Mouse (Mus musculus) heart, embryonic 16.5 days (tissue): ENCODE data around the gene Ankrd27. TPM values are rescaled to one million over a fixed set of nuclear protein-coding genes. Genes with fewer than 3 reads are reported as not detected.
A peak's percentile ranks its signal among the peaks of the same experiment; 100 is the strongest.

Experiments
- ATAC-seq: fragments of 200-750 bp; cut with Nextera tagmentation; replicated peaks from 2 replicates; pipeline ENCODE4 v1.8.0; 2017; ENCODE audit warnings: moderate number of reproducible peaks; ENCODE audit not compliant: insufficient read depth, low FRiP score; ENCODE audit errors: extremely low read depth
- H3K27ac ChIP-seq: fragments of 300-500 bp; sonication (generic); 2 replicates; pipeline ENCODE4 v1.5.1; 2014; ENCODE audit warnings: mild to moderate bottlenecking, low read length, control low read depth, moderate library complexity
- H3K27me3 ChIP-seq: fragments of 300-500 bp; sonication (generic); 2 replicates; pipeline ENCODE4 v1.6.1; 2014; ENCODE audit warnings: low read length, mixed read lengths; ENCODE audit not compliant: control insufficient read depth, insufficient read depth
- H3K36me3 ChIP-seq: fragments of 300-500 bp; sonication (generic); 2 replicates; pipeline ENCODE4 v1.6.1; 2014; ENCODE audit not compliant: control insufficient read depth, insufficient read depth
- H3K4me1 ChIP-seq: fragments of 300-500 bp; sonication (generic); 2 replicates; pipeline ENCODE4 v1.6.1; 2014; ENCODE audit warnings: low read length, mixed read lengths; ENCODE audit not compliant: control insufficient read depth, insufficient read depth
- H3K4me2 ChIP-seq: fragments of 300-500 bp; sonication (generic); 2 replicates; pipeline ENCODE4 v1.6.1; 2014; ENCODE audit warnings: low read depth, mild to moderate bottlenecking, control low read depth, low read length
- H3K4me3 ChIP-seq: fragments of 300-500 bp; sonication (generic); 2 replicates; pipeline ENCODE4 v1.5.1; 2014; ENCODE audit warnings: mild to moderate bottlenecking, control low read depth, low read length
- H3K9ac ChIP-seq: fragments of 300-500 bp; sonication (generic); 2 replicates; pipeline ENCODE4 v1.6.1; 2014; ENCODE audit warnings: low read length, control low read depth
- H3K9me3 ChIP-seq: fragments of 300-500 bp; sonication (generic); replicated peaks from 2 replicates; pipeline ENCODE4 v1.6.1; 2016; ENCODE audit warnings: low read length; ENCODE audit not compliant: control insufficient read depth
- WGBS: fragments of 180-500 bp; shearing (Covaris S2); extraction: QIAGEN DNeasy Blood & Tissue Kit; methylation state at CpG from one replicate; pipeline ENCODE4 v1.1.7; 2014; 5-methylcytosine and 5-hydroxymethylcytosine counted together
- polyA plus RNA-seq: library from polyadenylated mRNA; unstranded; fragments of >200 nt; fragmentation: Nextera tagmentation; extraction: Ambion mirVana; gene quantifications from 2 replicates; pipeline ENCODE4 v1.2.1, GENCODE M21; 2015

Ankrd27 gene
- polyA plus RNA-seq, 1 experiment from 2014 or later = 20.4 TPM

GRCm38 (mm10) chr7:35579849-35580248 is 6.2 kb upstream of the Ankrd27 start:
- no peak for ATAC-seq
- Histone ChIP-seq H3K4me2 (no peak overlapping the region), H3K9ac (no peak overlapping the region), H3K4me1 (peaks cover 4% of the 10 kb centered on the region), H3K9me3 (no peaks in the 10 kb centered on the region), H3K4me3 (no peak overlapping the region), H3K36me3 (no peaks in the 10 kb centered on the region), H3K27ac (no peak overlapping the region), H3K27me3 (peaks cover 10% of the 10 kb centered on the region)
- 43% methylated on average over 4 of the region's 4 CpGs for WGBS

GRCm38 (mm10) chr7:35582719-35583118 is 3.3 kb upstream of the Ankrd27 start:
- WGBS = 72% methylated on average over 5 of the region's 5 CpGs
- Histone ChIP-seq H3K9me3 (no peaks in the 10 kb centered on the region), H3K9ac (no peak overlapping the region), H3K27ac (no peak overlapping the region), H3K4me3 (no peak overlapping the region), H3K4me1 (peaks cover 15% of the 10 kb centered on the region), H3K36me3 (no peaks in the 10 kb centered on the region), H3K27me3 (peaks cover 10% of the 10 kb centered on the region), H3K4me2 (no peak overlapping the region)
- no peak for ATAC-seq

GRCm38 (mm10) chr7:35583476-35584025 is 2.5 kb upstream of the Ankrd27 start:
- Histone ChIP-seq H3K36me3 (no peaks in the 10 kb centered on the region), H3K4me3 (no peak overlapping the region), H3K4me2 (no peak overlapping the region), H3K27me3 (peaks cover 10% of the 10 kb centered on the region), H3K9ac (no peak overlapping the region), H3K9me3 (no peaks in the 10 kb centered on the region), H3K4me1 (peaks cover 19% of the 10 kb centered on the region), H3K27ac (no peak overlapping the region)
- no peak for ATAC-seq
- WGBS = 19% methylated on average over 11 of the region's 11 CpGs

- H3K9me3 ChIP-seq = no peaks in the 10 kb centered on the region
- H3K4me2 ChIP-seq = peak overlapping the region; percentile 96
- peaks cover 10% of the 10 kb centered on the region for H3K27me3 ChIP-seq
- H3K36me3 ChIP-seq = no peaks in the 10 kb centered on the region
- H3K27ac ChIP-seq = no peak overlapping the region
- H3K4me1 ChIP-seq = peaks cover 19% of the 10 kb centered on the region
- H3K4me3 ChIP-seq = peak overlapping the region; percentile 97
- H3K9ac ChIP-seq = peak overlapping the region; percentile 57
- no peak for ATAC-seq
- 5% methylated on average over 36 of the region's 36 CpGs for WGBS
Measured at GRCm38 (mm10) chr7:35584068-35584785, 1.8 kb upstream of the Ankrd27 start.

- Histone ChIP-seq H3K27ac (no peak overlapping the region), H3K9ac (peak overlapping the region; percentile 57), H3K4me1 (peaks cover 19% of the 10 kb centered on the region), H3K27me3 (peaks cover 10% of the 10 kb centered on the region), H3K4me2 (peak overlapping the region; percentile 96), H3K36me3 (no peaks in the 10 kb centered on the region), H3K4me3 (peak overlapping the region; percentile 97), H3K9me3 (no peaks in the 10 kb centered on the region)
- ATAC-seq = no peak
- under 1% methylated on average over 47 of the region's 50 CpGs for WGBS
Measured at GRCm38 (mm10) chr7:35584786-35585190, 1.3 kb upstream of the Ankrd27 start.

GRCm38 (mm10) chr7:35585191-35586054 is 621 bp upstream of the Ankrd27 start, which contains the start of gene Rgs9bp:
Gene Rgs9bp (minus strand): TSS chr7:35585582.
- no peaks in the 10 kb centered on the region for H3K9me3 ChIP-seq
- WGBS = under 1% methylated on average over 45 of the region's 45 CpGs
- peak; percentile 71 for ATAC-seq
- peak within 1 kb of the TSS; percentile 97 for H3K4me3 ChIP-seq
- peak within 1 kb of the TSS; percentile 96 for H3K4me2 ChIP-seq
- peak within 1 kb of the TSS; percentile 78 for H3K27ac ChIP-seq
- H3K4me1 ChIP-seq = peaks cover 19% of the 10 kb centered on the region
- peak within 1 kb of the TSS; percentile 88 for H3K9ac ChIP-seq
- H3K27me3 ChIP-seq = peaks cover 10% of the 10 kb centered on the region
- H3K36me3 ChIP-seq = no peaks in the 10 kb centered on the region

- ATAC-seq = no peak
- whole genome bisulfite sequencing = 20% methylated on average over 15 of the region's 15 CpGs
- H3K27ac ChIP-seq = no peak overlapping the region
Measured at GRCm38 (mm10) chr7:35586906-35587445, 932 bp downstream of the Ankrd27 start.

GRCm38 (mm10) chr7:35587728-35588127 is 1.7 kb downstream of the Ankrd27 start:
- no peak for ATAC-seq

More at GRCm38 (mm10) chr7:35586906-35587445, 932 bp downstream of the Ankrd27 start:
- no peaks in the 10 kb centered on the region for H3K9me3 ChIP-seq
- peaks cover 10% of the 10 kb centered on the region for H3K27me3 ChIP-seq
- H3K4me1 ChIP-seq = peaks cover 21% of the 10 kb centered on the region
- peak overlapping the region; percentile 88 for H3K9ac ChIP-seq
- peak overlapping the region; percentile 96 for H3K4me2 ChIP-seq
- peak overlapping the region; percentile 97 for H3K4me3 ChIP-seq
- no peaks in the 10 kb centered on the region; the same call in 1 of the 2 replicates for H3K36me3 ChIP-seq

More at GRCm38 (mm10) chr7:35587728-35588127, 1.7 kb downstream of the Ankrd27 start:
- 72% methylated on average over 5 of the region's 5 CpGs for WGBS
- Histone ChIP-seq H3K4me3 (no peak overlapping the region), H3K4me1 (peaks cover 21% of the 10 kb centered on the region), H3K9me3 (no peaks in the 10 kb centered on the region), H3K9ac (no peak overlapping the region), H3K36me3 (no peaks in the 10 kb centered on the region; the same call in none of the 2 replicates), H3K27me3 (peaks cover 7% of the 10 kb centered on the region), H3K27ac (no peak overlapping the region), H3K4me2 (no peak overlapping the region)
